Mouse (Mus musculus) liver, postnatal 0 days (tissue): ENCODE data around the gene Zfp423.

ENCODE experiments used
- CTCF ChIP-seq: sonication (generic); IDR thresholded peaks from 2 replicates; pipeline ENCODE4 v1.5.1; 2016; ENCODE audit warnings: antibody characterized with exemption, low read depth
- EP300 ChIP-seq: IDR thresholded peaks from 2 replicates; pipeline ENCODE4 v1.6.1; 2016; ENCODE audit warnings: antibody characterized with exemption, low read depth, mild to moderate bottlenecking

DNA sequence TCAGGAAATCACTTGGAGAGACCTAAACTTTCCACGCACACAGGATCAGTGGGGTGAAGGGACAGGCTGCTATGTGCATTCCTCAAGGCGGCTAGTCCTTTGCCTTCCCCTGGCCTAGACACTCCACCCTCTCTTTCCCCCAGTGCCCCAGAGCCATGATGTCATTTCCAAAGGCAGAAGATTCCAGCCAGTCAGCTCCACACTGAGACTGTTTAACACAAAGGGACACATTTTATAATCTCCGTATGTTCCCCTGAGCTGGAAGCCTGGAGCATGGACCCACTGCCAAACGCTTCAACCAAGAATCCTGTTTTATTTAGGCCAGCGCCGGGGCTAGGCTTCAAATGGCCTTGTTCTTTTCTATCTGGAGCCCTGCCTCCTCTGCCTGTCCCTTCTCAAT is 111.6 kb downstream of the Zfp423 start:
- TF ChIP-seq CTCF (no peak), EP300 (no peak)
